Mouse (Mus musculus) kidney, postnatal 0 days (tissue): Measurements from ENCODE around the gene Tada3. TPM values are rescaled to one million over a fixed set of nuclear protein-coding genes. Genes with fewer than 3 reads are reported as not detected.

Source experiments
- ATAC-seq: fragments of 200-750 bp; cut with Nextera tagmentation; replicated peaks from 2 replicates; pipeline ENCODE4 v1.8.0; 2017; ENCODE audit warnings: low read depth, moderate number of reproducible peaks, moderate TSS enrichment, moderate library complexity; ENCODE audit not compliant: low FRiP score
- DNase-seq: peaks from one replicate; pipeline ENCODE4 v3.0.0-alpha.2; 2016; ENCODE audit warnings: low spot score
- H3K27ac ChIP-seq: fragments of 300-500 bp; sonication (generic); 2 replicates; pipeline ENCODE4 v1.5.1; 2014; ENCODE audit warnings: mild to moderate bottlenecking
- H3K27me3 ChIP-seq: fragments of 300-500 bp; sonication (generic); 2 replicates; pipeline ENCODE4 v1.6.1; 2014; ENCODE audit warnings: low read length, mixed read lengths; ENCODE audit not compliant: insufficient read depth
- H3K36me3 ChIP-seq: fragments of 300-500 bp; sonication (generic); 2 replicates; pipeline ENCODE4 v1.6.1; 2014; ENCODE audit warnings: low read length, mixed read lengths; ENCODE audit not compliant: insufficient read depth
- H3K4me1 ChIP-seq: fragments of 300-500 bp; sonication (generic); replicated peaks from 2 replicates; pipeline ENCODE4 v1.6.1; 2014; ENCODE audit warnings: antibody characterized with exemption, low read length, mixed read lengths; ENCODE audit not compliant: insufficient read depth
- H3K4me2 ChIP-seq: fragments of 300-500 bp; sonication (generic); 2 replicates; pipeline ENCODE4 v1.6.1; 2014; ENCODE audit warnings: mild to moderate bottlenecking, low read length, moderate library complexity, mixed read lengths
- H3K4me3 ChIP-seq: fragments of 300-500 bp; sonication (generic); replicated peaks from 2 replicates; pipeline ENCODE4 v1.5.1; 2014; ENCODE audit warnings: low read depth, low read length
- H3K9ac ChIP-seq: fragments of 300-500 bp; sonication (generic); 2 replicates; pipeline ENCODE4 v1.6.1; 2014; ENCODE audit warnings: low read depth, low read length
- H3K9me3 ChIP-seq: fragments of 300-500 bp; sonication (generic); replicated peaks from 2 replicates; pipeline ENCODE4 v1.6.1; 2016; ENCODE audit warnings: low read length, inconsistent platforms, mixed read lengths
- CTCF ChIP-seq: IDR thresholded peaks from 2 replicates; pipeline ENCODE4 v1.5.1; 2016; ENCODE audit warnings: antibody characterized with exemption, low read depth, mild to moderate bottlenecking, moderate library complexity
- WGBS: fragments of 180-500 bp; shearing (Covaris S2); extraction: QIAGEN DNeasy Blood & Tissue Kit; methylation state at CpG from one replicate; pipeline ENCODE4 v1.1.7; 2014; 5-methylcytosine and 5-hydroxymethylcytosine counted together
- polyA plus RNA-seq: library from polyadenylated mRNA; unstranded; fragments of >200 nt; fragmentation: Nextera tagmentation; extraction: Ambion mirVana; gene quantifications from 2 replicates; pipeline ENCODE4 v1.2.1, GENCODE M21; 2015

Gene Tada3
- polyA plus RNA-seq, 1 experiment from 2014 or later: 37.9 TPM

DNA sequence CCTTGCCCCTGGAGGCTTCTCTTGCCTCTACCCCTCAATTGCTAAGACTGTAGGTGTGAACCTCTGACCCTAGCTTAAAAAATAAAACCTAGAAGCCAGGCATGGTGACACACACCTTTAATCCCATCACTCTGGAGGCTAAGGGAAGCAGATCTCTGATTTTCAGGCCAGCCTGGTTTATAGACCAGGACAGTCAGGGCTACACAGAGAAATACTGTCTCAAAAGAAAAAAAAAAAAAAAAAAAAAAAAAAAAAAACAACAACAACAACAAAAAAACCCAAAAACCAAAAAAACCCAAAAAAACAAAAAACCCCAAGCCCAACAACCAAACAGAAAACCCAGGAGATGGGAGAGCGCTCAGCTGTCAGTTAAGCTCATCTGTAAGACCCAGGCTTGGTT lies 10.1 kb downstream of the Tada3 start:
- no peak for DNase-seq
- H3K9me3 ChIP-seq: no peaks in the 10 kb centered on the region
- TF ChIP-seq CTCF: no peak
- no peaks in the 10 kb centered on the region for H3K4me1 ChIP-seq
- no peak overlapping the region for H3K4me3 ChIP-seq
- no peak overlapping the region for H3K4me2 ChIP-seq
- 100% methylated on average over 1 of the region's 1 CpGs for WGBS
- H3K27me3 ChIP-seq: no peaks in the 10 kb centered on the region
- no peak overlapping the region for H3K27ac ChIP-seq
- H3K36me3 ChIP-seq: peaks cover 35% of the 10 kb centered on the region
- ATAC-seq: no peak
- H3K9ac ChIP-seq: no peak overlapping the region

DNA sequence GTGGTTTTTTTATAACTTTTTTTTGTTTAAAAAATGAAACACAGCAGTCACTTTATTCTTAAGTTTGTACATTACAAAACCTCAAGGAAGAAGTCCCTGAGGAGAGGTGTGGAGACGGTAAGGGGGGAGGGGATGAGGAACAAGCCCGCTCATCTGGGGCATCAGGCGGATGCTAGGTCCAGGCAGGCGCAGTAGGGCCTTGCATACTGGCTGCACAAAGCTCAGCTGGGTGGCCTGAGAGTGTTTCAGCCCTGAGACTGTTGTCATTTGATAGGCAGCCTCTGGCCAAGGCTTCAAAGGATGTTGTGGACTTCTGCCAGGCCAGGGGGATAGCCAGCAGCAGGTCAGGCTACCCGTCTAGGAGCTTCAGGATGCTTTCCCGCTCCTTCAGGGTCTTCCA lies 11.0 kb downstream of the Tada3 start:
- Histone ChIP-seq H3K4me2 (no peak overlapping the region), H3K4me3 (no peak overlapping the region), H3K4me1 (no peaks in the 10 kb centered on the region), H3K9me3 (no peaks in the 10 kb centered on the region), H3K27ac (no peak overlapping the region), H3K9ac (no peak overlapping the region), H3K27me3 (no peaks in the 10 kb centered on the region), H3K36me3 (peaks cover 29% of the 10 kb centered on the region)
- ATAC-seq (no peak), DNase-seq (no peak)
- 87% methylated on average over 6 of the region's 6 CpGs for WGBS
- no peak for TF ChIP-seq CTCF

DNA sequence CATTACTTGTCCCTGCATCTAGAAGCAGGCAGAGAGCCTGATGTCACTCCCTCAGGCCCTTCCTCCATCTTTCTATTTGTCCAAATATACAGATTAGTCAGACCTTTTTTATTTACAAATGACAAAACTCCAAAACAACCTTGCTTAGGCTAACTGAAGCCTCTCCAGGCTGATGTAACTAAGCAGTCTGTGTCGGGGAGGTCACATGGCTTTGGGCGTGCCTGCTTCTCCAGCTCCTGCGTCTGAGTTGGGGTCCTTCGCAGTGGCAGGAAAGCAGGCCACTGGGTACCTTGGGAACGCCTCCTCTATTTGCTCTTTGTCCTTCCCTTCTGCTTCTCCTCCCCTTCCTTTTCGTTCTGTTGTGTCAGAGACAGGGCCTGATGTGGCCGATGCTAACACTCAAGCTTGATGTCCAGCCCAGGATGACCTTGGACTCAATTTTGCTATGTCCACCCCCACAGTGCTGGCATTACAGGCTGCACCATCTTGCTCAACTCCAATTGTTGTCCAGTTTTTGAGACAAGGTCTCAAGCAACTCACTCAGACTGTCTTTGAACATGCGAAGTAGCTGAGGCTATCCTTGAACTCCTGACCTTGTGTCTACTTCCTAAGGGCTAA lies 13.1 kb downstream of the Tada3 start:
- no peak for TF ChIP-seq CTCF
- H3K4me1 ChIP-seq: no peaks in the 10 kb centered on the region
- H3K9me3 ChIP-seq: no peaks in the 10 kb centered on the region
- no peak overlapping the region for H3K4me3 ChIP-seq
- H3K36me3 ChIP-seq: peaks cover 15% of the 10 kb centered on the region; the same call in 1 of the 2 replicates
- no peak overlapping the region for H3K9ac ChIP-seq
- no peak overlapping the region for H3K27ac ChIP-seq
- 70% methylated on average over 8 of the region's 8 CpGs for WGBS
- no peak overlapping the region for H3K4me2 ChIP-seq
- no peak for ATAC-seq
- DNase-seq: no peak
- no peaks in the 10 kb centered on the region for H3K27me3 ChIP-seq

DNA sequence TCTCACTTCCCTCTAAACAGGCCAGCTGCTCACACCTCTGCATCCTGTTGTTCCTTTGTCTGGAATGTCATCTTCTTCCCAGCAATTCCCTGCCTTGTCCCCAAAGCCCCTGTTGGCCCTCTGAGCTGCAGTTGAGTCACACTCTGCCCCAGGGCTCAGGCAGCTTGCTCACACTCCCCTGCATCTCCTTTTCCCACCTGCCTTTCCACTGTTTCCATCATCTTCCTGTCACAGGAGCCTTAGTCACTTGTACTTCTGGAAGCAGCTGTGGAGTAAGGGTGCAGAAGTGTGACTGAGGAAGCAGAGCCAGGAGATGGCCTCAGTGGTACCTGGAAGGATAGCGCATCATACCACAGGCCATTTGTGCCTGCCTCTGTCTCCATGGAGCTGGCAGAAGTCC lies 15.4 kb downstream of the Tada3 start:
- Histone ChIP-seq H3K27me3 (no peaks in the 10 kb centered on the region), H3K27ac (no peak overlapping the region), H3K4me3 (no peak overlapping the region), H3K36me3 (0 out of 2 replicates have a peak, but pooled peaks cover 6% of the 10 kb centered on the region), H3K9me3 (no peaks in the 10 kb centered on the region), H3K4me2 (no peak overlapping the region), H3K4me1 (no peaks in the 10 kb centered on the region), H3K9ac (no peak overlapping the region)
- 86% methylated on average over 1 of the region's 1 CpGs for WGBS
- no peak for ATAC-seq
- TF ChIP-seq CTCF: no peak
- no peak for DNase-seq

DNA sequence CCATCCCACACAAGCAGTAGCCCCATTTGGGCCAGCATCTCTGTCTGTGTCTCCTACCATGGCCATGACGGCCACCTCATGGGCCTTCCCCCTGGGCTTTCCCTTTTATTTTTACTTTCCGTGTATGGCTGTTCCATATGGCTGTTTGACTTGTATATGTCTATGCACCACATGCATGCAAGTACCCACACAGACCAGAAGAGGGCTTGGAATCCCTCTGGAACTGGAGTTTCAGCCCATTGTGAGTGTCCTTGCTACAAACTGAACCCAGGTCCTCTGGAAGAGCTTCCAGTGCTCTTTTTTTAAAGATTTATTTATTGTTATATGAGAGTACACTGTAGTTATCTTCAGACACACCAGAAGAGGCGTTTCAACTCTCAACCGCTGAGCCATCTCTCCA lies 16.2 kb downstream of the Tada3 start:
- Histone ChIP-seq H3K4me3 (no peak overlapping the region), H3K27ac (no peak overlapping the region), H3K4me2 (no peak overlapping the region), H3K36me3 (no peaks in the 10 kb centered on the region), H3K9ac (no peak overlapping the region), H3K9me3 (no peaks in the 10 kb centered on the region), H3K27me3 (no peaks in the 10 kb centered on the region), H3K4me1 (no peaks in the 10 kb centered on the region)
- no peak for ATAC-seq
- TF ChIP-seq CTCF: peak; percentile 26; the same call in 1 of the 2 replicates
- 74% methylated on average over 4 of the region's 4 CpGs for WGBS
- no peak for DNase-seq

DNA sequence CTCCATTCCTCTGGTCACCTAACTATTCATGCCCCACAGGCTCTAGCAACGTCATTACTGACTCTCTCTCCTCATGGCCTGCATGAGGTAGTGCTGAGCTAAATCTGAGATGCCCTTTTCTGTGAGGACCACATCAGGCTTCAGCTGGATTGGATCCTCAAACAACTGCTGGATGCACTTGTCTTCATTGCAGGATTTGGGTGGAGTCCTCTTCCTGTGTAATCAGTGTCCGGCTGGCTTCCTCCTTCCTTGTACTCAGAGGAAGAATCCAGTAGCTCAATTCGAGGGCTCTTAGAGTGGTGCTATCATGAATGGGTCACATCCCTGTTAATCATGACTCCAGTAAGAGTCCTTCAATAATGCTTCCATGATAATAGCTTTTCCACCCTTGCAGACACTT lies 24.0 kb downstream of the Tada3 start:
- no peaks in the 10 kb centered on the region for H3K36me3 ChIP-seq
- TF ChIP-seq CTCF: no peak
- no peak overlapping the region for H3K4me2 ChIP-seq
- DNase-seq (no peak), ATAC-seq (no peak)
- H3K9me3 ChIP-seq: no peaks in the 10 kb centered on the region
- no peaks in the 10 kb centered on the region for H3K4me1 ChIP-seq
- H3K4me3 ChIP-seq: no peak overlapping the region
- no peaks in the 10 kb centered on the region for H3K27me3 ChIP-seq
- H3K27ac ChIP-seq: no peak overlapping the region
- no peak overlapping the region for H3K9ac ChIP-seq
- WGBS: 64% methylated on average over 3 of the region's 3 CpGs

DNA sequence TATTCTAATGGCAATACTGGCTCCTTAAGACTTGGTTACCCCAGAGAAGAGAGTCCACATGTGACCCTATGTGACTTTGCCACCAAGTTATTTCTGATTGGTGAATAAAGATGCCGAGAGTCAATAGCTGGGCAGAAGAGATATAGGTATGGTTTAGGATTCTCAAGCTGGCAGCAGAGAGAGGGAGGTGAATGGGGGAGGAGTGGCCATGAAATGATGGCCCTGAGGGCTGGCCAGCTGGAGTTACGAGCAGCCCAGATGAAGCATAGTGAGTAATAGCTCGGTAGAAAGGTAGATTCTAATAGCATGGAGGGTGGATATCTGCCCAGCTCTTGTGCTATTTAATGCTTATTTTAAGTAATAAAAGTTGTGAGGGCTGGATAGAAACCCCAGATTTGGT lies 24.9 kb downstream of the Tada3 start:
- no peak for TF ChIP-seq CTCF
- no peak for DNase-seq
- Histone ChIP-seq H3K36me3 (no peaks in the 10 kb centered on the region), H3K4me3 (no peak overlapping the region), H3K9ac (no peak overlapping the region), H3K9me3 (no peaks in the 10 kb centered on the region), H3K27ac (no peak overlapping the region), H3K4me1 (no peaks in the 10 kb centered on the region), H3K27me3 (no peaks in the 10 kb centered on the region), H3K4me2 (no peak overlapping the region)
- WGBS: 66% methylated on average over 3 of the region's 3 CpGs
- no peak for ATAC-seq
